Mouse (Mus musculus): Measurements from ENCODE around the gene Spocd1.

GRCm38 (mm10) chr4:129970861-129971260 is 41.8 kb downstream of the Spocd1 start:
- TF ChIP-seq JUND (conservative IDR thresholded peaks at IDR 0.05; ENCODE audit: low read depth, low read length): no peak
- TF ChIP-seq GABPA (IDR thresholded peaks at IDR 0.05; ENCODE audit: insufficient replicate concordance, low read depth, low read length): no peak
- no peak for TF ChIP-seq EP300 (IDR thresholded peaks at IDR 0.05; ENCODE audit: low read length)
- TF ChIP-seq CTCF (conservative IDR thresholded peaks at IDR 0.05 in 1 of 2, IDR thresholded peaks at IDR 0.05 in 1 of 2; ENCODE audit: low read depth in 2 of 2, low read length in 2 of 2): no peak
- TF ChIP-seq USF1 (IDR thresholded peaks at IDR 0.05; ENCODE audit: low read depth, low read length): no peak
- TF ChIP-seq CHD2 (IDR thresholded peaks at IDR 0.05; ENCODE audit: low read length): no peak
- no peak for TF ChIP-seq MAX (IDR thresholded peaks at IDR 0.05; ENCODE audit: low read length)
- no peak for TF ChIP-seq ETS1 (conservative IDR thresholded peaks at IDR 0.05; ENCODE audit: low read depth, low read length)
- no peak for TF ChIP-seq ZKSCAN1 (IDR thresholded peaks at IDR 0.05; ENCODE audit: borderline replicate concordance, low read depth, low read length)
- no peak for TF ChIP-seq HCFC1 (IDR thresholded peaks at IDR 0.05; ENCODE audit: low read depth, low read length)
- TF ChIP-seq SMC3 (IDR thresholded peaks at IDR 0.05; ENCODE audit: low read depth, low read length): no peak
- no peak for TF ChIP-seq JUN (IDR thresholded peaks at IDR 0.05; ENCODE audit: insufficient read depth, low read depth, low read length)
- no peak for TF ChIP-seq POLR2A (IDR thresholded peaks at IDR 0.05; ENCODE audit: low read depth, low read length)
- TF ChIP-seq ZNF384 (IDR thresholded peaks at IDR 0.05; ENCODE audit: low read depth, low read length): no peak

All from CH12.LX (cell line).